Mouse (Mus musculus): ENCODE data around the gene Apobec4.

Apobec4 gene

DNA sequence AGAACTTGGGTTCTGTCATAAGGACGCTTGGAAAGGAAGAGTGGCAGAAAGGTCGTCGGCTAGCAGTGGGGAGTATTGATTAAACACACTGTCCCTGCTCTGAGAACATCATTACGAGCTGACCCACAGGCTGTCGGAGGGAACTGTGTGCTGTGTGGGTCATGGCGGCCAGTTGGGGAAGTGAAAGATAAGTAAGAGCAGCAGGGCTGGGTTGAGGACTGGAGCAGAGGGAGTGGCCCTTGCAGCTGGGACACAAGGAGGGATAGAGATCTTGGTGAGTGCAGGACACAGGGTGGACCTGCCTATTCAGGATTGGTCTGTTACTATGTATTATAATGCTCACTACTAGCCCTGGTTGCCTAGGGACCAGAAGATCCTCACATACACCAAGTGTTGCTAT lies 54.6 kb downstream of the Apobec4 start:
- DNase-seq (ENCODE audit: low read depth, low spot score) = no peak

Measured in R1 (cell line).